9 mouse cellular contexts compared by ENCODE assay signal in genomic region chr12:12401504-12401903, GRCm38 (mm10).
DNase-seq lines count a peak whose midpoint lies in the region; ATAC-seq and TF ChIP-seq lines count a peak whose summit lies in the region.
"Had no signal": no experiment of that assay in that cellular context is flagged by ENCODE, and none has a peak within 500 bp of the region (broad histone marks: within the 10 kb centered on the region; RNA-seq: fewer than 3 reads in every experiment).

No protein-coding gene starts in this region.

- DNase-seq in heart, adult 8-10 months (ENCODE audit: low spot score) = peak; percentile 4
- DNase-seq in heart, adult 11 months = no peak
- peak; percentile 10 for DNase-seq in T-cell, adult 2 months (ENCODE audit: low spot score)
- peak; percentile 33 for DNase-seq in forebrain, postnatal 0 days
- peak; percentile 69 for DNase-seq in kidney, postnatal 0 days (ENCODE audit: low spot score)
- no peak for DNase-seq in spleen, postnatal 4 days (ENCODE audit: low spot score in 2 of 2)
- DNase-seq in urinary bladder, postnatal 25 days (ENCODE audit: low spot score) = no peak

- WGBS in forebrain, postnatal 0 days = 33% methylated on average over 15 of the region's 15 CpGs
- 34% methylated on average over 15 of the region's 15 CpGs for WGBS in kidney, postnatal 0 days
- WGBS in neural tube, embryonic 15.5 days = 49% methylated on average over 15 of the region's 15 CpGs

- H3K27me3 ChIP-seq in forebrain, postnatal 0 days (ENCODE audit: insufficient read depth, low read length) = no peaks in the 10 kb centered on the region
- H3K27me3 ChIP-seq in kidney, postnatal 0 days (ENCODE audit: insufficient read depth, low read length) = no peaks in the 10 kb centered on the region
- no peaks in the 10 kb centered on the region for H3K27me3 ChIP-seq in neural tube, embryonic 15.5 days (replicated peaks)

- H3K36me3 ChIP-seq in forebrain, postnatal 0 days (ENCODE audit: insufficient read depth) = no peaks in the 10 kb centered on the region
- H3K36me3 ChIP-seq in kidney, postnatal 0 days (ENCODE audit: insufficient read depth, low read length) = no peaks in the 10 kb centered on the region
- no peaks in the 10 kb centered on the region for H3K36me3 ChIP-seq in neural tube, embryonic 15.5 days
- H3K36me3 ChIP-seq: G1E had no signal

- peak overlapping the region; percentile 2; the same call in 1 of the 2 replicates for H3K4me3 ChIP-seq in forebrain, postnatal 0 days (ENCODE audit: low read depth, low read length)
- H3K4me3 ChIP-seq in kidney, postnatal 0 days (replicated peaks; ENCODE audit: low read depth, low read length) = 0 out of 2 replicates have a peak overlapping the region, but pooled peaks have one; percentile 1
- H3K4me3 ChIP-seq in neural tube, embryonic 15.5 days (replicated peaks) = 0 out of 2 replicates have a peak overlapping the region, but pooled peaks have one; percentile 2

- H3K9ac ChIP-seq in forebrain, postnatal 0 days = no peak overlapping the region
- no peak overlapping the region for H3K9ac ChIP-seq in kidney, postnatal 0 days (ENCODE audit: low read depth, low read length)
- no peak overlapping the region for H3K9ac ChIP-seq in neural tube, embryonic 15.5 days (replicated peaks)

- no peak for ATAC-seq in forebrain, postnatal 0 days
- no peak for ATAC-seq in kidney, postnatal 0 days (replicated peaks; ENCODE audit: low FRiP score, low read depth)
- no peak for ATAC-seq in neural tube, embryonic 15.5 days (ENCODE audit: low FRiP score)

- no peak for TF ChIP-seq CTCF in forebrain, postnatal 0 days (IDR thresholded peaks at IDR 0.05; ENCODE audit: low read depth)
- TF ChIP-seq CTCF in kidney, postnatal 0 days (IDR thresholded peaks at IDR 0.05; ENCODE audit: low read depth) = no peak

- H3K9me3 ChIP-seq in forebrain, postnatal 0 days (ENCODE audit: low read length) = no peaks in the 10 kb centered on the region
- no peaks in the 10 kb centered on the region for H3K9me3 ChIP-seq in kidney, postnatal 0 days (replicated peaks; ENCODE audit: low read length)
- H3K9me3 ChIP-seq in neural tube, embryonic 15.5 days (replicated peaks) = no peaks in the 10 kb centered on the region

- no peak overlapping the region for H3K27ac ChIP-seq in forebrain, postnatal 0 days (ENCODE audit: low read depth, low read length)
- no peak overlapping the region for H3K27ac ChIP-seq in kidney, postnatal 0 days
- H3K27ac ChIP-seq in neural tube, embryonic 15.5 days (replicated peaks) = 0 out of 2 replicates have a peak overlapping the region, but pooled peaks have one; percentile 10

- H3K4me1 ChIP-seq in forebrain, postnatal 0 days (ENCODE audit: insufficient read depth) = 0 out of 2 replicates have a peak, but pooled peaks cover 3% of the 10 kb centered on the region
- H3K4me1 ChIP-seq in kidney, postnatal 0 days (replicated peaks; ENCODE audit: insufficient read depth, low read length) = no peaks in the 10 kb centered on the region
- H3K4me1 ChIP-seq in neural tube, embryonic 15.5 days = 0 out of 2 replicates have a peak, but pooled peaks cover 4% of the 10 kb centered on the region

- H3K4me2 ChIP-seq in forebrain, postnatal 0 days (ENCODE audit: low read depth) = peak overlapping the region; percentile 43
- H3K4me2 ChIP-seq in kidney, postnatal 0 days (ENCODE audit: low read length) = peak overlapping the region; percentile 48
- H3K4me2 ChIP-seq in neural tube, embryonic 15.5 days = peak overlapping the region; percentile 41

Comparison
In these comparisons a context has a peak if more than half of its experiments do, and no peak if none do; other contexts are left out.
1. DNase-seq: peak in heart, adult 8-10 months (single experiment), T-cell, adult 2 months (single experiment), forebrain, postnatal 0 days (single experiment) and kidney, postnatal 0 days (single experiment); none in heart, adult 11 months (single experiment), spleen, postnatal 4 days (0 of 2) and urinary bladder, postnatal 25 days (single experiment).
2. Peak in every context shown above with its lines, with median percentiles within 50 percentile points of each other: H3K4me2 ChIP-seq and H3K4me3 ChIP-seq.